Mouse (Mus musculus) adrenal gland, postnatal 14 days (tissue): ENCODE measurements around the gene Gm36245. TPM values are rescaled to one million over a fixed set of nuclear protein-coding genes. Genes with fewer than 3 reads are reported as not detected.
"Not testable (repeated sequence)": the region's sequence is repeated elsewhere in the genome, so short reads cannot be mapped to it uniquely, and the experiment has no call there.

Experiments used
- DNase-seq: peaks from one replicate; pipeline ENCODE4 v3.0.0; 2021; ENCODE audit warnings: mixed read lengths
- long read RNA-seq, 2 experiments: library from polyadenylated mRNA; stranded (forward); transcript quantifications; one replicate each; pipeline ENCODE4 v2.0.0; 2021
- total RNA-seq: library from RNA; stranded (reverse); gene quantifications from 2 replicates; pipeline ENCODE4 v1.2.3, GENCODE M21; 2021

Gene Gm36245
- total RNA-seq, result not detected in 2 replicates
- long read RNA-seq, experiment 1, result 0 reads
- long read RNA-seq, experiment 2, result 0 reads

DNA sequence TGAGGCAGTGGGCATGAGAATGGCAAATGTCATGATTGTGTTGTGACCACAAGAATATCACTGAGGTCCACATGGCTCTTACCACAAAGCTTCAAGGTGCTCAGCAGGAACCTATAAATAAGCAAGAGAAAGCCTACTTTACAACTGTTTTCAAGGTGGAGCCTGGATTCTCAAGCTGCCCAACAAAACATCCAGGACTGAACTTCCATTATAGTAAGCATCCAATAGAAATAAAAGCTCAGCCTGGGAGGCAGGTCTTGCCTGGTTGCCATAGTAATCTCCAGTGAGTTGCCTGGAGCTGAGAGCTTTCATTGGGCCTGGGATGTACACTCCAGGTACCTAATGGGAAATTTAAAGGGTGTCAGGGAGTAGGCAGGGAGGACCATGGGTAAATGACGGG, at the start of gene Gm36245:
TSS of gene Gm36245 (plus strand) at position 301 of the 400 bp plus-strand sequence.
- DNase-seq, result no peak

DNA sequence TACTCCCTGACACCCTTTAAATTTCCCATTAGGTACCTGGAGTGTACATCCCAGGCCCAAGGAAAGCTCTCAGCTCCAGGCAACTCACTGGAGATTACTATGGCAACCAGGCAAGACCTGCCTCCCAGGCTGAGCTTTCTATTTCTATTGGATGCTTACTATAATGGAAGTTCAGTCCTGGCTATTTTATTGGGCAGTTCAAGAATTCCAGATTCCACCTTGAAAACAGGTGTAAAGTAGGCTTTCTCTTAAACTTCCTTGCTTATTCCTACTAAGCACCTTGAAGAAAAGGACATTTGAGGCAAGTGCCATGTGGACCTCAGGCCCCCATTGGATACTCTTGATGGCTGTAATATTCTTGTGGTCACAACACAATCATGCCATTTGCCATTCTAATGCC, 37.3 kb upstream of the Gm36245 start, which contains the start of gene 1700025B11Rik:
TSS of gene 1700025B11Rik (minus strand) at position 101 of the 400 bp plus-strand sequence.
- DNase-seq, result no peak

DNA sequence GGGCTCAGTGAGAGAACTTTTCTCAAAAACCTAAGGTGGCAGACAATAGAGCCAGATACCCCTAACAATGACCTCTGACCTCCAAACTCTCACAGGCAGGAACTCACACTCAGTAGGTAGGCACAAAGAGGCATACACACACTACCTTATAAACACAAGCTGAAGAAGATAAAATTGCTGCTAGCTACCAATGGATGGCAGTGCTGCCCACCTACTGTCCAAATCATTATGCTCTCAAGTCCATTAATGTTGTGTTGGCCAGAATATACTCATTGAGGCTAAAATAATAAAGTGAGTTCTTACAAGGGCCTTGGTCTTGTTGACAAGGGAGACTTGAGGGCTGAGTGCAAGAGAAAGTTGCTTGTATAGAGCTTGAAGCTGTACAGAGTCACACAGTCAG, 35.8 kb upstream of the Gm36245 start:
- DNase-seq, result no peak

- no peak for DNase-seq
These were observed 20.3 kb upstream of the Gm36245 start for GRCm38 (mm10) chr15:77578801-77579200.

DNA sequence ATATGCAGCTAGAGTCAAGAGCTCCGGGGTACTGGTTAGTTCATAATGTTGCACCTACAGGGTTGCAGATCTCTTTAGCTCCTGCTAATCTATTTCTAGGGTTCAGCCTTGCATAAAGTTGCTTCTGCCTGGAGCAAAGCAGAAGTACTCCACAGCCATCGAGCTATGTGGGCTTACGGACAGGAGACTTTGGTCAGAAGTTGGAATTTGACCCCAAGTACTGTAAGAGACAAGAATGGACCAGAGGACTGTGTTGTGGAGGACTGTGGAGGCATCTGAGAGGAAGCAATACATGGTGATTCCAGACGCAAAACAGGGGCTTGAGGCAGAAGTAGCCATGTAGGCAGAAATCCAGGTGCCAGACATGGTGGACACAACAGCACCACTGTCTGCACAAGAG, 19.7 kb upstream of the Gm36245 start:
- DNase-seq, result no peak

DNA sequence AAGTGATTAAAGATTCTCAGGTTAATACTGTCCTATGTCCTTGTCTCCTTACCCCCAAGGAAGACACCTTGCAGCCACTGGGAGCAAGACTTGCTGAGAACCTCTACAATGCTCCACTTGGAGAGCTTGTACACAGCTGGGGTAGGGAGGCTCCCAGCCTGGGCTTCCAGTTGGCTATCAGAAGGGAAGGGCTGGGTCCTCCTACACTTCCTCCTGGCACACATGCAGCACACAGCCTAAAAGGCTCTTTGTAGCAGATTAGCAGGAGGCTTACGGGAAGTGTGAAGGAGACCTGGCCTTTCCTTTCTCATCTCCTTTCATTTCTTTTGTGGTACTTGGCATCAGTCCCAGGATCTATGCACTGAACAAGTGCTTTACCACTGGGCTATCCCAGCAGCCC, 17.4 kb upstream of the Gm36245 start:
- peak; percentile 27 for DNase-seq

DNA sequence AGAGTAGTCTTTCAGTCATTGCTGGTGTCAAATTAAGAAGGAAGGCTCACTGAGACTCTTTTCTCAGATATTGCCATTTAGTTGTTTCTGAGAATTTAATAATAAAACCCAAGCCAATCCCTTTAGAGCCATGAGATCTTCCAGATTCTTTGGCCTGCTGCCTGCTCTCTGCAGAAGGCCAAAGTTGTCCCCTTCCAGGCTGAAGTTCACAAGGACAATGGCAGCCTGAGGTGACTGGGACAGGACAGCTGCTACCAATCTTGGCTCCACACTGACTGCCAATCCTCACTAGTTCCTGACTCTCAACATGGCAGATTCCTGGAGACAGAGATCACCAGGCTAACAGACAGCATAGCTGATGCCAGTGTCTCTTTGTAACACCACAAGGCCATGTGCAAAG, 12.0 kb upstream of the Gm36245 start:
- peak; percentile 60 for DNase-seq

GRCm38 (mm10) chr15:77588981-77589380, 10.1 kb upstream of the Gm36245 start:
- peak; percentile 4 for DNase-seq

DNA sequence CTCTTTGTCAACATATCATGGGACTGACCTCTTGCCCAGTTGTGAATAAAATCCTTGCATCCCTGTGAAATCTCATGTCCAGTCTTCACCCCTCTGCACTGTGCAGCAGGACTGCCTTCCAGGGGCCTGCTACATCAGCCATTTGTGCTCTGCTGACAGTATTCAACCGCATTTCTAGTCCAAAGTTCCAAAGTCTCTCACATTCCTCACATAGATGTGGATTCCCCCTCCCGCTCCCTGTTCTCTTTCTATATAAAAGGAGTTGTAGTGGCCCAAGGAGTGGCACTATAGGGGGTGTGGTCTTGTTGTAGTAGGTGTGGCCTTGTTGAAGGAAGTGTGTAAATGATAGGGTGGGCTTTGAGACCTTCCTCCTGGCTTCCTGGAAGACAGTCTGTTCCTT, 8.2 kb upstream of the Gm36245 start:
- DNase-seq, result no peak

DNA sequence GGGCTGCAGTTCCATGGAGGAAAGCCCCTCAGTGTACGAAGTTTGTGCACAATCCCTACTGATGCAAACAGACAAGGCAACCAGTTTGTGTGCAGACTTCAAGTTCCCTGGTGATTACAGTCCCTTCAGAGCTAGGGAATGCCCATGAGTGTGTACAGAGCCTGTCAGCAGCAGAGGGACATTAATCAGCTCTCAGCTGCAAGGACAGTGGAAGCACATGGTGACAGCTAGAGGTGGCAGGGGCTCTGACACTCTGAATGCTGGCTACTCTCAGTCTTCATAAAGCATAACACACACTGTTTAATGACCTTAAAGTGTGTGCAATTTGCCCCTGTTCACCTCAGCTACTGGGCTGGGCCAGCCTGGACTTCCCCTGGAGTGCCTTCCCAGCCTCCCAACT, 5.5 kb upstream of the Gm36245 start:
- DNase-seq, result peak; percentile 12

- no peak for DNase-seq
These were observed 3.1 kb upstream of the Gm36245 start, which contains the start of gene Apol10b for GRCm38 (mm10) chr15:77595961-77596360. Gene Apol10b, minus strand, starts transcription at chr15:77596125.

GRCm38 (mm10) chr15:77598429-77598828, 629 bp upstream of the Gm36245 start:
- DNase-seq, result no peak

- DNase-seq, result no peak
These were observed 7.0 kb downstream of the Gm36245 start for GRCm38 (mm10) chr15:77606069-77606468.

GRCm38 (mm10) chr15:77624710-77625109, 25.7 kb downstream of the Gm36245 start:
- no peak for DNase-seq

GRCm38 (mm10) chr15:77626471-77626870, 27.4 kb downstream of the Gm36245 start:
- DNase-seq, result not testable (repeated sequence)

DNA sequence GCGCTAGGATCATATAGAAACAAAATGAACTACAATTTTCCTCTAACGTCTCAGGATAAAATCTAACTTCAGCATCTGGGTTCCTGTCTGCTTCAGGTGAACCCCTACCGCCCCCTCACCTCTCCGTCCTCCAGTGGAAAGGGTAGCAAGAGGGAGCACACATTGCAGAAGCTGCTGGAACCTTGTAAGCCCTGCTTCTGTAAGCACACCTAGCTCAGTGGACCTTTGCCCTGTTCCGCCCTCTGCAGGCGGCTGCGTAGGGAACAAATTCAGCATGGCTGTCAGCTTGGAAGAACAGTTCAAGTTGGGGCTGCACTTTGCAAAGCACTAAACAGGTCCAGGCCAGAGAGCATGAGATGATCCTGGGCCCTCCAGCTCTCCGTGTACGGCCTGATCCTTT, 29.6 kb downstream of the Gm36245 start:
- DNase-seq, result not testable (repeated sequence)

- DNase-seq, result not testable (repeated sequence)
These were observed 30.8 kb downstream of the Gm36245 start for GRCm38 (mm10) chr15:77629822-77630221.

DNA sequence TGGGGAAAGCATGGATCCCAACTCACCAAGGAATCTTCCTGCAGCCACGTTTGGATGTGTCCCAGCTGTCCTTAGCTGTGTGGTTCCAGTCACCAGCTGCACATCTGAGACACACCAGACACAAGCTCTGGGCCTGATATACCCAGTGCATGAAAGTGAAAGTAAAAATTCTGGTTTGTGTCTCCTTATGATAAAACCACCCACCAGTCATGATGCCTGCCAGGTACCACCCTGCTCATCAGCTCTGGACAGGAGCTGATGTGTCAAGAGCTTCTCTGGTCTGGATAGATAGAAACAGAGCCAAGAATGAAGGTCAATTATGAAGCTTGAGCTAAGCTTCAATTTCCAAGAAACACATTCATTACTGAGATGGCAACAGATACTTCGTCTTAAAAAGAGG, 44.1 kb downstream of the Gm36245 start, which contains the start of gene Apol11b:
TSS of gene Apol11b (minus strand) at position 111 of the 400 bp plus-strand sequence.
- DNase-seq, result not testable (repeated sequence)

DNA sequence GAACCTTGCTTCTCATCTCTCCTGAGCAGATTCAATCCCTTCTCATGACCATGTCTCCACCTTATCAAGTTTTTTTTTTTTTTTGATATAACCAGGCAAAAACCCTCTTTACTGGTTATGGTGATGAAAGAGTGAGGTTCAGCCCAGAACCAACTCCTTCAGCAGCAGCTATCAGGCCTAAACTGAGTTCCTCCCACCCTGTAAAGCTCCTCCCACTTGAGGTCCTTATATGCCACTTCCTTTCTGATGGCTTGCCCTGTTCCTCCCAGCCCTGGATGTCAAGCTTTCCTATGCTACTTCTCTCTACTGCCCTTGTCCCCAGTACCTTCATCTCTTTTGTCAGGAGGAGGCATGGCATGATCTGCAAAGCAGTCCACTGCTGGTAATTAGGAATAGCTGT, 52.1 kb downstream of the Gm36245 start:
- DNase-seq, result not testable (repeated sequence)

Other genes with a start within 250 kb of the Gm36245 start
- gene Apol7a, start 200.1 kb upstream of the Gm36245 start, total RNA-seq, result 0.41 and 4.8 TPM in 2 replicates
- gene Apol9a, start 188.1 kb upstream of the Gm36245 start, total RNA-seq, result 0.23 and 0.85 TPM in 2 replicates
- gene Apol7b, start 151.8 kb upstream of the Gm36245 start, total RNA-seq, result 0.15 TPM in 1 of 2 replicates, not detected in the other
- not detected in 2 replicates for gene Apol10a, start 122.2 kb upstream of the Gm36245 start, total RNA-seq
- gene Apol11a, start 91.0 kb upstream of the Gm36245 start, total RNA-seq, result 0.19 and 0.41 TPM in 2 replicates
- gene Apol7c, start 65.9 kb upstream of the Gm36245 start, total RNA-seq, result 3.7 TPM in 1 of 2 replicates, not detected in the other
- not detected in 2 replicates for gene 1700025B11Rik, start 37.4 kb upstream of the Gm36245 start, total RNA-seq
- gene Apol10b, start 3.1 kb upstream of the Gm36245 start, total RNA-seq, result 0.22 and 0.83 TPM in 2 replicates
- gene Apol11b, start 44.0 kb downstream of the Gm36245 start, total RNA-seq, result 1.5 and 1.6 TPM in 2 replicates
- 1.3 TPM in 1 of 2 replicates, not detected in the other for gene Apol7e, start 99.6 kb downstream of the Gm36245 start, total RNA-seq
- gene Apol9b, start 129.8 kb downstream of the Gm36245 start, total RNA-seq, result 0.33 and 0.71 TPM in 2 replicates
- gene Apol8, start 157.7 kb downstream of the Gm36245 start, total RNA-seq, result 0.30 and 1.7 TPM in 2 replicates
- 280 and 301 TPM in 2 replicates for gene Myh9, start 242.9 kb downstream of the Gm36245 start, total RNA-seq